In the genomic region with DNA sequence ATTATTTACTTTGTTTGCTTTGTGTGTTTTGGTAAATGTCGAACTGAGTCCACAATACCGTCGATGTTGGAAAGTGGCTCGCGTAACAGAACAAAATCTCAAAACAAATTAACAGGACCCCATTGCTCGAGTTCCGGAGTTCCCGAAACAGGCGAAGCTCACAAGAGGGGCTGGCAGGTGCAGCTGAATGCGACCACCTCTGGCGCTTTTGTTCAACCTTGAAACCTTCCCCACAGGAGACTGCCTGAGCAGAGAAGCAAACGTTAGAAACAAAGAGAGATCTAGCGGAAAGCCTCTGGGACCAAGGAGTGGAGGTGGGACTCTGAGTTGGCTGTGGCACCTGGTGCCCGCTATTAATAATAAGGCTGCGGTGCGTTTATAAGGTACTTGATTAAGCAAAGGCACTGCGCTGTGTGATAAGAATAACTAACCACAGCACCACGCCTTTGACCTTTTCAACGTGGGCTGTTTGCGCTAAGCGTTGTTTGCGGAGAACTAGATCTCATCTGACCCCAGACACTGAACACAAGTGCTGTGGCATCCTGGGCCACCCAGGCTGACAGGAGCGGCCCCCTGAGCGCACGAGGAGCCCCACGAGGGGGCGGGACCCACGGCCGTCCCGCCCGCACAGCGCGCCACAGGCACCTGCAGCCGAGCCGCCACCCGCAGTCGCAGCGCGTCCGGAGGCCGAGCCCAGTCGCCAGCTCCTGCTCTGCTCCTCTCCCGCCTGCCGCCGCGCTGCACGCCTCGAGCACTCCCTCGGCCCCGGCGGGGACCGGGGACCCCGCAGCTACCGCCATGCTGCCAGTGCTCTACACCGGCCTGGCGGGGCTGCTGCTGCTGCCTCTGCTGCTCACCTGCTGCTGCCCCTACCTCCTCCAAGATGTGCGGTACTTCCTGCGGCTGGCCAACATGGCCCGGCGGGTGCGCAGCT, we compare ENCODE assay signal across 8 mouse cellular contexts. TPM values are rescaled to one million over a fixed set of nuclear protein-coding genes. Genes with fewer than 3 reads are reported as not detected.
DNase-seq lines count a peak whose midpoint lies in the region; ATAC-seq lines count a peak whose summit lies in the region.

TSS of gene Slc27a2 (plus strand) at position 51 of the 934 bp plus-strand sequence.

- H3K4me2 ChIP-seq in heart, embryonic 15.5 days: peak within 1 kb of the TSS; percentile 98
- H3K4me2 ChIP-seq in liver, embryonic 16.5 days (ENCODE audit: low read depth, low read length): peak within 1 kb of the TSS; percentile 56
- peak within 1 kb of the TSS; percentile 98 for H3K4me2 ChIP-seq in neural tube, embryonic 13.5 days

- H3K36me3 ChIP-seq in heart, embryonic 15.5 days: no peaks in the 10 kb centered on the region
- no peaks in the 10 kb centered on the region for H3K36me3 ChIP-seq in liver, embryonic 16.5 days (ENCODE audit: control insufficient read depth, insufficient read depth)
- H3K36me3 ChIP-seq in neural tube, embryonic 13.5 days: no peaks in the 10 kb centered on the region

- H3K9ac ChIP-seq in heart, embryonic 15.5 days: peak within 1 kb of the TSS; percentile 56
- peak within 1 kb of the TSS; percentile 61 for H3K9ac ChIP-seq in liver, embryonic 16.5 days (ENCODE audit: low read depth, low read length)
- peak within 1 kb of the TSS; percentile 79 for H3K9ac ChIP-seq in neural tube, embryonic 13.5 days

- no peak within 1 kb of the TSS for H3K27ac ChIP-seq in heart, embryonic 15.5 days
- peak within 1 kb of the TSS; percentile 73 for H3K27ac ChIP-seq in liver, embryonic 16.5 days (ENCODE audit: low read length)
- H3K27ac ChIP-seq in neural tube, embryonic 13.5 days (replicated peaks): 0 out of 2 replicates have a peak within 1 kb of the TSS, but pooled peaks have one; percentile 49

- no peaks in the 10 kb centered on the region for H3K9me3 ChIP-seq in heart, embryonic 15.5 days (replicated peaks)
- H3K9me3 ChIP-seq in liver, embryonic 16.5 days (replicated peaks; ENCODE audit: control insufficient read depth, low read length): no peaks in the 10 kb centered on the region
- H3K9me3 ChIP-seq in neural tube, embryonic 13.5 days: no peaks in the 10 kb centered on the region

- peak; percentile 11 for DNase-seq in layer of hippocampus, adult 11-12 months (ENCODE audit: low spot score)
- no peak for DNase-seq in layer of hippocampus, adult 9-10 months (ENCODE audit: low spot score)
- peak; percentile 6 to 12 for DNase-seq in cerebellum, postnatal 36 days
- peak; percentile 84 for DNase-seq in kidney, postnatal 14 days
- peak; percentile 55 for DNase-seq in yolk sac, embryonic 10.5 days (ENCODE audit: low spot score)

- H3K4me3 ChIP-seq in heart, embryonic 15.5 days: peak within 1 kb of the TSS; percentile 59
- peak within 1 kb of the TSS; percentile 63 for H3K4me3 ChIP-seq in liver, embryonic 16.5 days (ENCODE audit: low read depth, low read length)
- peak within 1 kb of the TSS; percentile 67 for H3K4me3 ChIP-seq in neural tube, embryonic 13.5 days

- ATAC-seq in heart, embryonic 15.5 days (replicated peaks; ENCODE audit: insufficient number of reproducible peaks, insufficient read depth, low FRiP score, low read depth): 0 out of 2 replicates have a peak, but pooled peaks have one; percentile 31
- ATAC-seq in liver, embryonic 16.5 days (ENCODE audit: low read depth): peak; percentile 81
- peak; percentile 85 for ATAC-seq in neural tube, embryonic 13.5 days (ENCODE audit: low read depth)

- peaks cover 62% of the 10 kb centered on the region for H3K27me3 ChIP-seq in heart, embryonic 15.5 days
- peaks cover 23% of the 10 kb centered on the region for H3K27me3 ChIP-seq in liver, embryonic 16.5 days (ENCODE audit: control insufficient read depth, insufficient read depth, low read depth, low read length)
- peaks cover 46% of the 10 kb centered on the region for H3K27me3 ChIP-seq in neural tube, embryonic 13.5 days

- WGBS in heart, embryonic 15.5 days: 2% methylated on average over 61 of the region's 61 CpGs
- 2% methylated on average over 59 of the region's 61 CpGs for WGBS in liver, embryonic 16.5 days (ENCODE audit: insufficient replicate concordance)
- WGBS in neural tube, embryonic 13.5 days: under 1% methylated on average over 61 of the region's 61 CpGs

- peaks cover 13% of the 10 kb centered on the region for H3K4me1 ChIP-seq in heart, embryonic 15.5 days (replicated peaks)
- H3K4me1 ChIP-seq in liver, embryonic 16.5 days (ENCODE audit: control insufficient read depth, low read depth, low read length): peaks cover 3% of the 10 kb centered on the region
- H3K4me1 ChIP-seq in neural tube, embryonic 13.5 days (replicated peaks): peaks cover 20% of the 10 kb centered on the region

RNA-seq across cellular contexts. Expression of gene Slc27a2, which starts in this region (rescaled TPM):
- polyA plus RNA-seq in heart, embryonic 15.5 days (2015; fragmentation: Nextera tagmentation; extraction: Ambion mirVana): 0.24 and 1.1 TPM in 2 replicates
- polyA plus RNA-seq in liver, embryonic 16.5 days (2015; fragmentation: Nextera tagmentation; extraction: Ambion mirVana): 145 and 150 TPM in 2 replicates
- 6.0 and 7.0 TPM in 2 replicates for polyA plus RNA-seq in neural tube, embryonic 13.5 days (2015; fragmentation: Nextera tagmentation; extraction: Ambion mirVana)

Comparison
In these comparisons a context has a peak if more than half of its experiments do, and no peak if none do; other contexts are left out.
1. RNA of gene Slc27a2 (polyA plus RNA-seq): 145 to 150 TPM in liver, embryonic 16.5 days; 6.0 to 7.0 TPM in neural tube, embryonic 13.5 days and 0.24 to 1.1 TPM in heart, embryonic 15.5 days; every median in the first group is over 10 times any median in the second.
2. ATAC-seq: peak in every context shown above with its lines; median percentile 85 in neural tube, embryonic 13.5 days; 81 in liver, embryonic 16.5 days; 31 in heart, embryonic 15.5 days.
3. Peak in every context shown above with its lines, with median percentiles within 50 percentile points of each other: H3K4me2 ChIP-seq, H3K4me3 ChIP-seq and H3K9ac ChIP-seq.